Mouse (Mus musculus): Measurements from ENCODE around the gene Cd27. TPM values are rescaled to one million over a fixed set of nuclear protein-coding genes. Genes with fewer than 3 reads are reported as not detected.

The Cd27 gene
- polyA plus RNA-seq, 1 experiment from 2014 or later: 1.4 TPM

DNA sequence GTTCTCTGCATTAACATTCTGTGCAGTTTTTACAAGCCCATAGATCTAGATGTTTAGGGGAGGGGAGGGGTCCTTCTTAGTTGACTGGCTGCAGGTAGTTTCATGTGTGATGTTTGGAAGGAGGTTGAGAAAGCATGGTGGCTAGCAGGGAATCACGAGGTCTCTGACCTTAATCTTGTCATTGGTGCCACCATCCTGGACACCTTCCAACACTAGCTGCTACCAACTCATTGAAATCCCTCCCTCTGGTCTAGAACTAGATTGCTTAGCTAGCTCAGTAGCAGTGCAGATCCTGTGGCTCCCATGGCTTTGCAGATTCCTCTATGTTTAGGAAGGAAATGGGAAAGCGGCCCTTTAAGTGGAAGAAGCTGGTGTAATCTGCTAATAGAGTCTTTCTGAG lies 19.9 kb downstream of the Cd27 start:
- 89% methylated on average over 2 of the region's 2 CpGs for WGBS
- Histone ChIP-seq H3K9ac (ENCODE audit: low read length) (no peak overlapping the region), H3K27me3 (ENCODE audit: control insufficient read depth, insufficient read depth, low read length) (0 out of 2 replicates have a peak, but pooled peaks cover 3% of the 10 kb centered on the region)

DNA sequence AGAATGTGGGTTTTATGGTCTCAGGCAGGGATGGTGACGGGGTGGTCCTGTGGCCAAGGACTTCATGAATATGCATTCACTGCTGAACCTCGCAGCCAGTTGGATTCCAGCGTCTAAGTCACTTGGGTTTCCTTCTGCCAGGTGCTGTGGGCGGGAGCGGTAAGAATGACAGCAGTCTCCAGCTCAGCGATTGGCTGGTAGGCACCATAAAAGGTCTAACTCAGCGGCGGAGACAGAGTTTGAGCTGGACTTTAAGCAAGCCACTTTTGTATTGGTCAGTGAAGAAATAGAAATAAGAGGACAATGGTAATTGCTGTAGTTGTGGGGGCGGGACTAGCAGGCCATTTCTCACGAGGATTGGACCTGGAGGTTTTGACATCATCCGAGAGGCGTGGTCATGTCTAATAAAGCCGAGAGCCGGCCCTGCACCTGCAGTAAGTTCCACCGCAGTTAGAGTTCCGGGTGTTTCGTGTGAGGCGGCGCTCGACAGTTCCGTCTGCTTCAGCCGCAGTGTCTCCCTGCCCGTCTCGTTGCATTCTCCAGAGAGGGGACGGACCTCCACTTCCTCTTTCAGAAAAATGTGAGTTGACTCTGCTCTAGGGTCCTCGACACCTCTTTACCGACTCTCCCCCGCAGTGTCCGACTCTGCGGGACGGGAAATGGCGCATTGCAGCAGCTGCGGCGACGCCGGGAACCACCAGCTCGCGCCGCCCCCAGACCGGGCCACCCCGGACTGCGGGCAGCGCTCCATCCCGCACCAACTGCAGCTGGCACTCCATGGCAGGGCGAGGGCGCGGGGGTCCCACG lies 21.5 kb downstream of the Cd27 start, which contains the start of gene Vamp1:
Gene Vamp1 (plus strand): TSS at position 404 of the 807 bp plus-strand sequence.
- peak; percentile 95 for ATAC-seq (ENCODE audit: insufficient number of reproducible peaks, low FRiP score, low TSS enrichment, low read depth)
- DNase-seq (ENCODE audit: low spot score): peak; percentile 91
- H3K27ac ChIP-seq (replicated peaks; ENCODE audit: low read depth, low read length): no peak within 1 kb of the TSS
- H3K4me2 ChIP-seq (ENCODE audit: low read depth, severe bottlenecking): peak within 1 kb of the TSS; percentile 93
- under 1% methylated on average over 48 of the region's 48 CpGs for WGBS
- peak within 1 kb of the TSS; percentile 75 for H3K4me3 ChIP-seq (ENCODE audit: low read depth, low read length)
- H3K9me3 ChIP-seq (ENCODE audit: control insufficient read depth, low read length): no peaks in the 10 kb centered on the region
- 0 out of 2 replicates have a peak, but pooled peaks cover 3% of the 10 kb centered on the region for H3K27me3 ChIP-seq (ENCODE audit: control insufficient read depth, insufficient read depth, low read length)
- H3K36me3 ChIP-seq (ENCODE audit: control insufficient read depth, insufficient read depth, low read length): no peaks in the 10 kb centered on the region
- H3K4me1 ChIP-seq (ENCODE audit: control insufficient read depth, insufficient read depth, low read length): no peaks in the 10 kb centered on the region
- peak within 1 kb of the TSS; percentile 82 for H3K9ac ChIP-seq (ENCODE audit: low read length)

More for the DNA sequence above, 19.9 kb downstream of the Cd27 start:
- no peaks in the 10 kb centered on the region for H3K9me3 ChIP-seq (ENCODE audit: control insufficient read depth, low read length)
- no peak overlapping the region for H3K27ac ChIP-seq (replicated peaks; ENCODE audit: low read depth, low read length)
- H3K36me3 ChIP-seq (ENCODE audit: control insufficient read depth, insufficient read depth, low read length): no peaks in the 10 kb centered on the region
- no peaks in the 10 kb centered on the region for H3K4me1 ChIP-seq (ENCODE audit: control insufficient read depth, insufficient read depth, low read length)
- H3K4me3 ChIP-seq (ENCODE audit: low read depth, low read length): no peak overlapping the region
- no peak overlapping the region for H3K4me2 ChIP-seq (ENCODE audit: low read depth, severe bottlenecking)
- ATAC-seq (ENCODE audit: insufficient number of reproducible peaks, low FRiP score, low TSS enrichment, low read depth): no peak
- DNase-seq (ENCODE audit: low spot score): no peak

DNA sequence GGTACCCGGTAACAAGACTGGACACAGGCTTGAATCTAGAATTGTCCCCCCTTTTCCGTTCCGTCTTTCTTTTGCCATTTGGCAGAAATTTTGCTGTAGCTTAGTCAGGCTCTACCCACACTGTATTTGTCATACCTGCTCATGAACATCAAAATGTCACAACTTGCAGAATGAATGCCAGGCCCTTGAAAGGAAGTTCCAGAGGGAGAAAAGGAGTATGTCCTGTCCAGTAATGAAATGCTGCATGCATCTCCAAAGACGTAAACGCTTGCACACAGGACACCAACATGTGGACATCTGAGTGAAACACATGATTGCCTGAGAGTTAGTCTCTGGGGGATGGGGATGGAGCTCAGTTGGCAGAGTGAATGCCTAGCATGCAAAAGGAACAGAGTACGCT lies 23.1 kb downstream of the Cd27 start:
- Histone ChIP-seq H3K9ac (ENCODE audit: low read length) (no peak overlapping the region), H3K27ac (replicated peaks; ENCODE audit: low read depth, low read length) (no peak overlapping the region), H3K9me3 (ENCODE audit: control insufficient read depth, low read length) (no peaks in the 10 kb centered on the region), H3K4me3 (ENCODE audit: low read depth, low read length) (no peak overlapping the region), H3K4me2 (ENCODE audit: low read depth, severe bottlenecking) (no peak overlapping the region), H3K4me1 (ENCODE audit: control insufficient read depth, insufficient read depth, low read length) (no peaks in the 10 kb centered on the region), H3K36me3 (ENCODE audit: control insufficient read depth, insufficient read depth, low read length) (no peaks in the 10 kb centered on the region), H3K27me3 (ENCODE audit: control insufficient read depth, insufficient read depth, low read length) (0 out of 2 replicates have a peak, but pooled peaks cover 3% of the 10 kb centered on the region)
- DNase-seq (ENCODE audit: low spot score) (no peak), ATAC-seq (ENCODE audit: insufficient number of reproducible peaks, low FRiP score, low TSS enrichment, low read depth) (no peak)
- 77% methylated on average over 6 of the region's 6 CpGs for WGBS

DNA sequence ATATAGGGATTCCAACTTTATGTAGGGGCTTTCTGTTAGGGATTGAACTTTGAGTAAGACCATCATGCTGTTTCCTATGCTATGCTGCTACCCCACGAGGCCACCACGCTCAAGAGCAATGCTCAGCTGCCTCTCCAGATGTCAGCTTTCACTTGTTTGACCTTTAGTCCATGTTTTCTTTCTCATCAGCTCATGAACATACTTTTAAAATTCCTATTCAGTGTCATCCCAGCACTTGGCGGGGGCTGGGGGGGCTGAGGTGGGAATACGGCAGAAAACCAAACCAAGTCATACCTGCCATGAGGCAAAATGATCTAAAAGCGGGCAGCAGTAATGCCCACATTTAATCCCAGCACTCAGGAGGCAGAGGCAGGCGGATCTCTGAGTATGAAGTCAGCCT lies 23.7 kb downstream of the Cd27 start:
- H3K27me3 ChIP-seq (ENCODE audit: control insufficient read depth, insufficient read depth, low read length): 0 out of 2 replicates have a peak, but pooled peaks cover 3% of the 10 kb centered on the region
- no peaks in the 10 kb centered on the region for H3K9me3 ChIP-seq (ENCODE audit: control insufficient read depth, low read length)
- no peak for ATAC-seq (ENCODE audit: insufficient number of reproducible peaks, low FRiP score, low TSS enrichment, low read depth)
- 70% methylated on average over 6 of the region's 6 CpGs for WGBS
- DNase-seq (ENCODE audit: low spot score): no peak
- no peak overlapping the region for H3K4me3 ChIP-seq (ENCODE audit: low read depth, low read length)
- H3K27ac ChIP-seq (replicated peaks; ENCODE audit: low read depth, low read length): no peak overlapping the region
- H3K36me3 ChIP-seq (ENCODE audit: control insufficient read depth, insufficient read depth, low read length): no peaks in the 10 kb centered on the region
- no peak overlapping the region for H3K9ac ChIP-seq (ENCODE audit: low read length)
- no peaks in the 10 kb centered on the region for H3K4me1 ChIP-seq (ENCODE audit: control insufficient read depth, insufficient read depth, low read length)
- H3K4me2 ChIP-seq (ENCODE audit: low read depth, severe bottlenecking): no peak overlapping the region

DNA sequence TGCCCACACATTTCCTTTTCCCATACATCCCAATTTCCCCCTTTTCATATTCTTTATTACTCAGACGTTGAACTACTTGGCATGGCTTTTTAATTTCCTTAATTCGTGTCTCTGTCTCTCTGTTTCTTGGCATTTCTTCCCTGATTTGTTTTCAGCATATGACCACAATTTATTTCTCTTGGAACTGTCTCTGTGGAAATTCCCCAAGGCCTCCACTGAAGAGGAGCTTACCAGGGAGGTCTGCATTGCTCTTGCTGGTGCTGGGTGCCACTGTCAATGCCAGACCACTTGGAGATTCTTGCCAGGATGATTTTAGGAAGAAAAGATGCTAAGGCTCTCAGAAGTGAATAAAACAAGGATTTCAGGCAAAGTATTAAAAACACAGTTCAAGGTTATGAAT lies 24.2 kb downstream of the Cd27 start:
- WGBS: 48% methylated on average over 2 of the region's 2 CpGs
- Histone ChIP-seq H3K27ac (replicated peaks; ENCODE audit: low read depth, low read length) (no peak overlapping the region), H3K4me1 (ENCODE audit: control insufficient read depth, insufficient read depth, low read length) (no peaks in the 10 kb centered on the region), H3K4me3 (ENCODE audit: low read depth, low read length) (no peak overlapping the region), H3K27me3 (ENCODE audit: control insufficient read depth, insufficient read depth, low read length) (0 out of 2 replicates have a peak, but pooled peaks cover 3% of the 10 kb centered on the region), H3K36me3 (ENCODE audit: control insufficient read depth, insufficient read depth, low read length) (no peaks in the 10 kb centered on the region), H3K9ac (ENCODE audit: low read length) (no peak overlapping the region), H3K9me3 (ENCODE audit: control insufficient read depth, low read length) (no peaks in the 10 kb centered on the region), H3K4me2 (ENCODE audit: low read depth, severe bottlenecking) (no peak overlapping the region)
- DNase-seq (ENCODE audit: low spot score) (no peak), ATAC-seq (ENCODE audit: insufficient number of reproducible peaks, low FRiP score, low TSS enrichment, low read depth) (no peak)

DNA sequence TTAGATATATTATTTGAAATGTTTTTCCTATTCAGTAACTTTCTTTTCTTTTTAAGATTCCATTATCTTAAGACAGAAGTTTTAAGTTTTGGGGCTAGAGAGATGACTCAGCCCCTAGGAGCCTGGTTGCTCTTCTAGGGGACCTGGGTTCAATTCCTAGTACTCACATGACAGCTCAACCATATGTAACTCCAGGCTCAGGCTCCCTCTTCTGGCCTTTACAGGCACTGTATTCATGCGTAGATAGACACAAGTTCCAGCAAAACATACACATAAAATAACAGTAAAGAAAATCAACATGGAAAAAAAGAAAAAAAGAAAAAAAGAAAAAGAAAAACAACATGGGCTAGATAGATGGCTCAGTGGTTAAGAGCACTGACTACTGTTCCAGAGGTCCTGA lies 26.4 kb downstream of the Cd27 start:
- 87% methylated on average over 1 of the region's 1 CpGs for WGBS
- H3K4me3 ChIP-seq (ENCODE audit: low read depth, low read length): no peak overlapping the region

DNA sequence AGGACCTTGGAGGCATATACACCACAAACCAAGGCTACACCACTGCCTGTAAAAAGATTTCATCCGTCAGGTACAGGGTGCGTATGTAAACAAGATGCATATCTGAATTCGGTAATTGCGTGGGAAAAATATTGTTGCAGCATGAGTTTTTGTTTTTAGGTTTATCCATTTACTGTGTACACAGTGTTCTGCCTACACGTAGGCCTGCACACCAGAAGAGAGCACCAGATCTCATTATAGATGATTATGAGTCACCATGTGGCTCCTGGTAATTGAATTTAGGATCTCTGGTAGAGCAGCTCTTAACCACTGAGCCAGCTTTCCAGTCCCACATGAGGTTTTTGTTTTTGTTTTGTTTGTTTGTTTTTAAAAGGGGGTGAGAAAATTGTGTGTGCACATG lies 39.6 kb downstream of the Cd27 start:
- WGBS: 90% methylated on average over 5 of the region's 5 CpGs
- Histone ChIP-seq H3K36me3 (ENCODE audit: control insufficient read depth, insufficient read depth, low read length) (peaks cover 10% of the 10 kb centered on the region), H3K27me3 (ENCODE audit: control insufficient read depth, insufficient read depth, low read length) (no peaks in the 10 kb centered on the region)

More for the DNA sequence above, 26.4 kb downstream of the Cd27 start:
- DNase-seq (ENCODE audit: low spot score) (no peak), ATAC-seq (ENCODE audit: insufficient number of reproducible peaks, low FRiP score, low TSS enrichment, low read depth) (no peak)
- Histone ChIP-seq H3K4me1 (ENCODE audit: control insufficient read depth, insufficient read depth, low read length) (no peaks in the 10 kb centered on the region), H3K36me3 (ENCODE audit: control insufficient read depth, insufficient read depth, low read length) (no peaks in the 10 kb centered on the region), H3K27me3 (ENCODE audit: control insufficient read depth, insufficient read depth, low read length) (0 out of 2 replicates have a peak, but pooled peaks cover 3% of the 10 kb centered on the region), H3K27ac (replicated peaks; ENCODE audit: low read depth, low read length) (no peak overlapping the region), H3K9ac (ENCODE audit: low read length) (no peak overlapping the region), H3K4me2 (ENCODE audit: low read depth, severe bottlenecking) (no peak overlapping the region), H3K9me3 (ENCODE audit: control insufficient read depth, low read length) (no peaks in the 10 kb centered on the region)

DNA sequence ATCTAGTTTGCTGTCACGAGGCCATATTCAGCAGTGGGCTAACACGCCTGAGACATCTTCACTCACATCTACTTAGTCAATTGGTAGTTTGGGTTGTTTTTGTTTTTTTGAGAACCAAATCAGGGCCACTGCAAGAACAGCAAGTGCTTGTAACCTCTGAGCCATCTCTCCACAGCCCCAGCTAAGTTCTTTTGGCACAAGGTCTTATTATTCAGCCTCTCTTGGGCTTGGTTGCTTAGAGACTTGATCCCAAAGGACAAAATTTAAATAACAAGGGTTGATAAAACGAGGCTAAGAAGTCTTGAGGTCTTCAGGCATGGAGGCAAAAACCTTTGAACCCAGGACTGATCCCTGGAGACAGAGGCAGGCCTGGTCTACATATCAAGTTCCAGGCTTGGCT lies 40.5 kb downstream of the Cd27 start:
- H3K4me1 ChIP-seq (ENCODE audit: control insufficient read depth, insufficient read depth, low read length): peaks cover 3% of the 10 kb centered on the region; the same call in 1 of the 2 replicates
- no peak overlapping the region for H3K27ac ChIP-seq (replicated peaks; ENCODE audit: low read depth, low read length)
- no peak overlapping the region for H3K4me3 ChIP-seq (ENCODE audit: low read depth, low read length)
- ATAC-seq (ENCODE audit: insufficient number of reproducible peaks, low FRiP score, low TSS enrichment, low read depth) (no peak), DNase-seq (ENCODE audit: low spot score) (no peak)
- no peak overlapping the region for H3K9ac ChIP-seq (ENCODE audit: low read length)
- no peak overlapping the region for H3K4me2 ChIP-seq (ENCODE audit: low read depth, severe bottlenecking)
- peaks cover 10% of the 10 kb centered on the region for H3K36me3 ChIP-seq (ENCODE audit: control insufficient read depth, insufficient read depth, low read length)
- 71% methylated on average over 3 of the region's 3 CpGs for WGBS
- no peaks in the 10 kb centered on the region for H3K9me3 ChIP-seq (ENCODE audit: control insufficient read depth, low read length)
- no peaks in the 10 kb centered on the region for H3K27me3 ChIP-seq (ENCODE audit: control insufficient read depth, insufficient read depth, low read length)

More for the DNA sequence above, 39.6 kb downstream of the Cd27 start:
- Histone ChIP-seq H3K27ac (replicated peaks; ENCODE audit: low read depth, low read length) (no peak overlapping the region), H3K9me3 (ENCODE audit: control insufficient read depth, low read length) (no peaks in the 10 kb centered on the region), H3K4me2 (ENCODE audit: low read depth, severe bottlenecking) (no peak overlapping the region), H3K4me1 (ENCODE audit: control insufficient read depth, insufficient read depth, low read length) (peaks cover 3% of the 10 kb centered on the region; the same call in 1 of the 2 replicates), H3K9ac (ENCODE audit: low read length) (no peak overlapping the region), H3K4me3 (ENCODE audit: low read depth, low read length) (no peak overlapping the region)
- ATAC-seq (ENCODE audit: insufficient number of reproducible peaks, low FRiP score, low TSS enrichment, low read depth) (no peak), DNase-seq (ENCODE audit: low spot score) (no peak)
